Mouse (Mus musculus) adrenal gland, postnatal 0 days (tissue): ENCODE results near the gene Prl7a1. TPM values are rescaled to one million over a fixed set of nuclear protein-coding genes. Genes with fewer than 3 reads are reported as not detected.

Experiments
- polyA plus RNA-seq: library from polyadenylated mRNA; unstranded; fragments of >200 nt; fragmentation: Nextera tagmentation; extraction: Ambion mirVana; gene quantifications from 2 replicates; pipeline ENCODE4 v1.2.1, GENCODE M21; 2015

The Prl7a1 gene
- polyA plus RNA-seq = not detected in 2 replicates

DNA sequence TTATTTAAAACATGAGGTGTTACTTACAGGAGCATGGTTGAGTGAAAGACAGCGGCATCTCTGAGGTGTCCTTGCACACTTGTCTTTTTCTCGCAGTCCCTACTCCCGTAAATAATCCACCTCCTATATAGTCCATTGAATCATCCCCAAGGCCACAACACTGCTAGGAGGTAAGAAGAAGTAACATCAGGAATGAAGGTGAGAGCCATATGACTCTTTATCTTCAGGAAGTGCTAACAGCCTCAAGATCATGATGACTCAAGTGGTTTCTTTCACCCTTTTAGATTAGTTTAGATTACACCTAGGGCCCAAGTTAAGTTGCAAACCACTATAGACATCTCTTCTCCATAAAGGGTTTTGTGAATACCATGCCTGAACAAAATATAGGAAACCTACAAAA lies at the start of gene Prl7a1:
Prl7a1 (minus strand) TSS at position 101 of the 400 bp plus-strand sequence.

DNA sequence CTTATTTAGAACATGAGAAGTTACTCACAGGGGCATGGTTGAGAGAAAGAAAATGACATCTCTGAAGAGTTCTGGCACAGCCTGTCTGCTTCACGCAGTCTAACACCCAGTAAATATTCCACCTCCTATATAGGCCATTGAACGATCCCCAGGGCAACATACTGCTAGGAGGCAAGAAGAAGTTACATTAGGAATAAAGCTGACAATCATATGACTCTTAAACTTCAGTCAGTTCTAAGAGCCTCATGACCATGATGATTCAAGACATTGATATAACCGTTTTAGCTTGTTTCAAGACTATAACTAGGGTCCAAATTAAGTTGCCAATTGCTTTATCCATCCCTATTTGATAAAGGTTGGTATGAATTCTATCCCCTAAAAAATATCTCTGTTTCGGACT lies 25.6 kb upstream of the Prl7a1 start, which contains the start of gene Prl7a2:
Prl7a2 (minus strand) TSS at position 101 of the 400 bp plus-strand sequence.

DNA sequence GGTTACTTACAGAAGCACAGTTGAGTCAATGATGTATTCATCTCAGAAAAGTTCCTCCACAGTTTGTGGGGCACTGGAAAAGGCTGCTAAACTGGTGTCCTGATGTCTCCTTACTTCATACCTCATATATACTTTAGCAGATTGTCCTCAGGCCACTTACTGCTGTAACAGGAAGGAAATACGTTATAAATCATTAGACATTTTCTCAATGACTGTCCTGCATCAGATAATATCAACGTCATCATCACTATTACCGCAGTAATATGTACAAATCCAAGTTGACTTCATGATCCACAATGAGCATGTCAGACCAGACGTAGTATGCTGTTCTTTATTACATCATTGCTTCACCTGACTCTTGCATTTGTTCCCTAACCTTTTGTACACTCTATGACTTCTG lies 31.8 kb downstream of the Prl7a1 start, which contains the start of gene Prl7b1:
Prl7b1 (minus strand) TSS at position 101 of the 400 bp plus-strand sequence.

Other genes starting within 250 kb of the Prl7a1 start
- gene Prl8a6, start 203.8 kb downstream of the Prl7a1 start, polyA plus RNA-seq = not detected in 2 replicates
- not detected in 2 replicates for gene Prl8a8, start 129.3 kb downstream of the Prl7a1 start, polyA plus RNA-seq
- not detected in 2 replicates for gene Prl8a9, start 77.9 kb downstream of the Prl7a1 start, polyA plus RNA-seq
- not detected in 2 replicates for gene Prl8a1, start 60.3 kb downstream of the Prl7a1 start, polyA plus RNA-seq
- 1.2 and 1.4 TPM in 2 replicates for gene Prl7b1, start 31.9 kb downstream of the Prl7a1 start, polyA plus RNA-seq
- not detected in 2 replicates for gene Prl7a2, start 25.5 kb upstream of the Prl7a1 start, polyA plus RNA-seq
- gene Prl7d1, start 74.2 kb upstream of the Prl7a1 start, polyA plus RNA-seq = not detected in 2 replicates
- gene Prl7c1, start 138.3 kb upstream of the Prl7a1 start, polyA plus RNA-seq = not detected in 2 replicates
- gene Prl2a1, start 159.2 kb upstream of the Prl7a1 start, polyA plus RNA-seq = not detected in 2 replicates
- gene Prl2c1, start 206.8 kb upstream of the Prl7a1 start, polyA plus RNA-seq = not detected in 2 replicates